ENCODE assay signal across 24 mouse cellular contexts in the genomic region with DNA sequence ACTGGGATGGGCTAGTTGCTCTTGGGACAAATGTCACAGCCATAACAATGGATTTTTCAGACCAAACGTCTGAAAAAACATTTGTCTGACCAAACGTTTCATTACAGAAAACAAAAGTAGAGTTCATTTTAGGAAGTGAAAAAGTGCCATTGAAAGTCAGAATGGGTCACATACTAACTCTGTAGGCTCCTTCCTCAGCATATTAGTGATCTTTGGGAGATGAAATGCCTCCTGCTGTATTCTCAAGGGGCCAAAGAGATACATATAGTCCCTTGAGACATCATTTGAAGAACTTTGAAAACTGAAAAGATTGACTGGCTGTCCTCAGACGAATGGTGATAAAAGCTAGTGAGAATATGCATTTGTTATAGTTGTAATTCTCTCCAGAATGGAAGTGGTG. TPM values are rescaled to one million over a fixed set of nuclear protein-coding genes. Genes with fewer than 3 reads are reported as not detected.
DNase-seq lines count a peak whose midpoint lies in the region; ATAC-seq and TF ChIP-seq lines count a peak whose summit lies in the region.
"Had no signal": no experiment of that assay in that cellular context is flagged by ENCODE, and none has a peak within 500 bp of the region (broad histone marks: within the 10 kb centered on the region; RNA-seq: fewer than 3 reads in every experiment).

No protein-coding gene starts in this region.

- intact Hi-C loops in gastrocnemius, adult 2 months (cut with DNase I), result loop anchor here (10.0 kb wide), 1 partner anchor 934 kb away; the partner anchor contains the start of gene Ppp1r3g

- no peak overlapping the region for H3K4me2 ChIP-seq in liver, embryonic 12.5 days
- peak overlapping the region; percentile 50; the same call in 1 of the 2 replicates for H3K4me2 ChIP-seq in CH12.LX (ENCODE audit: insufficient read depth, low read depth, poor library complexity, severe bottlenecking)

- in situ Hi-C loops in CH12.LX (cut with MboI; ENCODE audit: low pct_ligation_motif_present, low pct_unique_long_range_greater_than_20kb, low sequenced_read_pairs), result no loop called here

- no peak for TF ChIP-seq RAD21 in CH12.LX (IDR thresholded peaks at IDR 0.05; ENCODE audit: low read depth, low read length)

- H3K4me3 ChIP-seq in liver, adult 2 months (ENCODE audit: insufficient read depth, low read depth, low read length), result no peak overlapping the region
- H3K4me3 ChIP-seq in liver, embryonic 12.5 days, result no peak overlapping the region
- no peak overlapping the region for H3K4me3 ChIP-seq in CH12.LX (replicated peaks in 1 of 3; ENCODE audit: low read depth in 2 of 3, low read length in 2 of 3, poor library complexity in 1 of 3)
- no peak overlapping the region for H3K4me3 ChIP-seq in gastrocnemius, adult 2 months

- no peak for TF ChIP-seq POLR2A in liver, adult 2 months (IDR thresholded peaks at IDR 0.05; ENCODE audit: extremely low read depth, insufficient read depth, low read length)
- TF ChIP-seq POLR2A in CH12.LX (IDR thresholded peaks at IDR 0.05; ENCODE audit: low read depth, low read length), result no peak

- 47% methylated on average over 3 of the region's 3 CpGs for WGBS in liver, adult 2 months
- WGBS in liver, embryonic 12.5 days (ENCODE audit: insufficient replicate concordance), result 55% methylated on average over 3 of the region's 3 CpGs

- H3K27me3 ChIP-seq in liver, adult 2 months (ENCODE audit: control insufficient read depth, insufficient read depth, low read length), result no peaks in the 10 kb centered on the region
- no peaks in the 10 kb centered on the region for H3K27me3 ChIP-seq in liver, embryonic 12.5 days (replicated peaks)
- H3K27me3 ChIP-seq in CH12.LX (replicated peaks), result no peaks in the 10 kb centered on the region
- no peaks in the 10 kb centered on the region for H3K27me3 ChIP-seq in splenic B cell, adult 2 months (ENCODE audit: control insufficient read depth, insufficient read depth, low read length, poor library complexity, severe bottlenecking)

- no peak for ATAC-seq in liver, embryonic 12.5 days
- ATAC-seq in megakaryocyte, adult 5-6 weeks (ENCODE audit: poor library complexity, severe bottlenecking), result no peak
- ATAC-seq: activated CD4-positive, CD25-positive, alpha-beta regulatory T cell, adult 4 months; CD4-positive, CD25-positive, alpha-beta regulatory T cell, adult 4 months; Patski had no signal

- peak; percentile 88 for TF ChIP-seq EP300 in CH12.LX (IDR thresholded peaks at IDR 0.05; ENCODE audit: low read length)

- H3K4me1 ChIP-seq in liver, adult 2 months (ENCODE audit: control insufficient read depth, insufficient read depth, low read length), result peaks cover 33% of the 10 kb centered on the region
- H3K4me1 ChIP-seq in liver, embryonic 12.5 days, result peaks cover 27% of the 10 kb centered on the region
- H3K4me1 ChIP-seq in CH12.LX (ENCODE audit: control insufficient read depth in 1 of 2, insufficient read depth in 2 of 2), result peaks cover 2 to 14% of the 10 kb centered on the region in 2 experiments; a peak in 3 of 4 replicates

- TF ChIP-seq CTCF in liver, adult 2 months (IDR thresholded peaks at IDR 0.05; ENCODE audit: low read depth, low read length), result no peak
- TF ChIP-seq CTCF in CH12.LX (conservative IDR thresholded peaks at IDR 0.05 in 1 of 2, IDR thresholded peaks at IDR 0.05 in 1 of 2; ENCODE audit: low read depth in 2 of 2, low read length in 2 of 2), result no peak
- no peak for TF ChIP-seq CTCF in gastrocnemius, adult 2 months (IDR thresholded peaks at IDR 0.05)

- no peak for DNase-seq in liver, adult 2 months (ENCODE audit: extremely low read depth, low read depth, low spot score)
- DNase-seq in A20 (ENCODE audit: low read depth, low spot score), result peak; percentile 31
- peak; percentile 51 for DNase-seq in CH12.LX (ENCODE audit: extremely low read depth)
- peak; percentile 20 for DNase-seq in splenic B cell, adult 2 months (ENCODE audit: low read depth, low spot score)
- no peak for DNase-seq in gastrocnemius, adult 2 months
- DNase-seq in cerebellum, adult 8-10 months, result no peak
- DNase-seq: adrenal gland, adult 2 months; adrenal gland, adult 8-10 months; adrenal gland, postnatal 10 days; adrenal gland, postnatal 14 days; adrenal gland, postnatal 25 days; adrenal gland, postnatal 36 days; B cell, adult 2 months; cerebellum, adult 11 months; cerebellum, adult 11-12 months; cerebellum, adult 18-20 months; cerebellum, adult 2 months had no signal

- peaks cover 15% of the 10 kb centered on the region for H3K36me3 ChIP-seq in liver, adult 2 months (ENCODE audit: control insufficient read depth, insufficient read depth, low read length)
- no peaks in the 10 kb centered on the region for H3K36me3 ChIP-seq in liver, embryonic 12.5 days
- no peaks in the 10 kb centered on the region for H3K36me3 ChIP-seq in CH12.LX (replicated peaks in 1 of 2; ENCODE audit: control insufficient read depth in 1 of 2, insufficient read depth in 1 of 2, low read length in 1 of 2)
- H3K36me3 ChIP-seq in splenic B cell, adult 2 months (ENCODE audit: control insufficient read depth, insufficient read depth, low read length, poor library complexity, severe bottlenecking), result no peaks in the 10 kb centered on the region
- H3K36me3 ChIP-seq: G1E had no signal

- 0 out of 2 replicates have a peak overlapping the region, but pooled peaks have one; percentile 16 for H3K27ac ChIP-seq in liver, adult 2 months (replicated peaks; ENCODE audit: insufficient read depth, low read depth, low read length)
- H3K27ac ChIP-seq in liver, embryonic 12.5 days, result no peak overlapping the region
- no peak overlapping the region for H3K27ac ChIP-seq in CH12.LX (ENCODE audit: insufficient read depth, low read depth)
- H3K27ac ChIP-seq in gastrocnemius, adult 2 months, result no peak overlapping the region

- H3K79me2 ChIP-seq in liver, adult 2 months (ENCODE audit: control insufficient read depth, insufficient read depth, low read length), result peaks cover 11% of the 10 kb centered on the region
- no peaks in the 10 kb centered on the region for H3K79me2 ChIP-seq in CH12.LX (replicated peaks; ENCODE audit: control insufficient read depth, extremely low read depth, insufficient read depth, poor library complexity, severe bottlenecking)

- H3K9me3 ChIP-seq in liver, embryonic 12.5 days (replicated peaks), result no peaks in the 10 kb centered on the region
- H3K9me3 ChIP-seq in CH12.LX (replicated peaks; ENCODE audit: low read length), result no peaks in the 10 kb centered on the region
- H3K9me3 ChIP-seq: G1E had no signal

- dilution Hi-C loops in CH12.LX (cut with MboI; ENCODE audit: extremely low pct_ligation_motif_present, extremely low pct_unique_long_range_greater_than_20kb, low sequenced_read_pairs), result no loop called here

- H3K9ac ChIP-seq in liver, adult 2 months (ENCODE audit: low read depth, low read length), result no peak overlapping the region
- no peak overlapping the region for H3K9ac ChIP-seq in liver, embryonic 12.5 days
- H3K9ac ChIP-seq in CH12.LX (ENCODE audit: insufficient read depth, low read depth), result no peak overlapping the region

TF ChIP-seq in CH12.LX, 34 proteins besides CTCF, POLR2A, EP300 and RAD21:
- TF ChIP-seq BHLHE40 (IDR thresholded peaks at IDR 0.05; ENCODE audit: low read depth, low read length), result 0 out of 2 replicates have a peak, but pooled peaks have one; percentile 25
- TF ChIP-seq SIN3A (IDR thresholded peaks at IDR 0.05; ENCODE audit: low read length), result no peak
- no peak for TF ChIP-seq PAX5 (IDR thresholded peaks at IDR 0.05; ENCODE audit: low read length)
- no peak for TF ChIP-seq ZMIZ1 (IDR thresholded peaks at IDR 0.05; ENCODE audit: low read depth, low read length)
- 0 out of 2 replicates have a peak, but pooled peaks have one; percentile 10 for TF ChIP-seq JUN (IDR thresholded peaks at IDR 0.05; ENCODE audit: insufficient read depth, low read depth, low read length)
- 0 out of 2 replicates have a peak, but pooled peaks have one; percentile 34 for TF ChIP-seq RCOR1 (conservative IDR thresholded peaks at IDR 0.05; ENCODE audit: low read depth, low read length)
- 0 out of 2 replicates have a peak, but pooled peaks have one; percentile 16 for TF ChIP-seq MAFK (IDR thresholded peaks at IDR 0.05; ENCODE audit: insufficient replicate concordance, low read length)
- TF ChIP-seq IRF4 (IDR thresholded peaks at IDR 0.05; ENCODE audit: low read depth, low read length), result peak; percentile 82
- TF ChIP-seq JUND (conservative IDR thresholded peaks at IDR 0.05; ENCODE audit: low read depth, low read length), result no peak

RNA-seq across cellular contexts. Expression of gene Eci2, which starts 6.5 kb away (rescaled TPM):
- total RNA-seq in liver, adult 2 months (2014; rRNA removed), result 253 and 359 TPM in 2 replicates
- polyA plus RNA-seq in liver, adult 2 months (2012; rRNA removed), result 125 and 130 TPM in 2 replicates
- 54.9 and 55.3 TPM in 2 replicates for polyA plus RNA-seq in liver, embryonic 12.5 days (2016; fragmentation: Nextera tagmentation; extraction: Ambion mirVana)
- total RNA-seq in CH12.LX (2012; rRNA removed) (78.9 and 86.0 TPM in 2 replicates), CH12.LX (2014; rRNA removed) (116 and 125 TPM in 2 replicates)
- polyA plus RNA-seq in CH12.LX (2012; ENCODE audit: insufficient read length, low read depth), result 83.3 and 83.7 TPM in 2 replicates
- total RNA-seq in gastrocnemius, adult 2 months (2021), result 100 to 1,000 TPM in 1 of 2 experiments, 10 to 100 TPM in 1; 83.2 to 106 TPM
- total RNA-seq in megakaryocyte, adult 5-6 weeks (2015), result 57.2 and 64.4 TPM in 2 replicates
- total RNA-seq in megakaryocyte, adult 5-6 weeks (2017), result 38.5 and 47.9 TPM in 2 replicates

RNA-seq across cellular contexts. Expression of gene Eci3, which starts 56.8 kb away (rescaled TPM):
- total RNA-seq in liver, adult 2 months (2014; rRNA removed), result 2.1 and 7.0 TPM in 2 replicates
- polyA plus RNA-seq in liver, adult 2 months (2012; rRNA removed), result 2.2 and 4.6 TPM in 2 replicates
- 0.17 TPM in 1 of 2 replicates, not detected in the other for polyA plus RNA-seq in liver, embryonic 12.5 days (2016; fragmentation: Nextera tagmentation; extraction: Ambion mirVana)
- not detected in 2 replicates for total RNA-seq in CH12.LX (2012; rRNA removed)
- not detected in 2 replicates for total RNA-seq in CH12.LX (2014; rRNA removed)
- polyA plus RNA-seq in CH12.LX (2012; ENCODE audit: insufficient read length, low read depth), result 0.33 and 0.63 TPM in 2 replicates
- under 1 TPM; 0.64 to 0.73 TPM for total RNA-seq in gastrocnemius, adult 2 months (2021)
- not detected in 2 replicates for total RNA-seq in megakaryocyte, adult 5-6 weeks (2015)
- total RNA-seq in megakaryocyte, adult 5-6 weeks (2017), result not detected in 2 replicates
- total RNA-seq: G1E had no signal
- polyA plus RNA-seq: C2C12, G1E had no signal

Comparison
In these comparisons a context has a peak if more than half of its experiments do, and no peak if none do; other contexts are left out.
1. DNase-seq: peak in A20 (single experiment), CH12.LX (single experiment) and splenic B cell, adult 2 months (single experiment); none in liver, adult 2 months (single experiment), gastrocnemius, adult 2 months (single experiment) and cerebellum, adult 8-10 months (single experiment).